Mouse (Mus musculus): Measurements from ENCODE around the gene Card14. TPM values are rescaled to one million over a fixed set of nuclear protein-coding genes. Genes with fewer than 3 reads are reported as not detected.
"Not testable (repeated sequence)": the region's sequence is repeated elsewhere in the genome, so short reads cannot be mapped to it uniquely, and the experiment has no call there.

Gene Card14
- total RNA-seq (2022) = under 1 TPM; 0.09 to 0.27 (median 0.19) TPM

- no peak for DNase-seq (ENCODE audit: low spot score in 2 of 2)
Observed at GRCm38 (mm10) chr11:119307658-119307867, at the start of gene Card14. Gene Card14 (plus strand): TSS chr11:119307768.

- no peak for DNase-seq (ENCODE audit: low spot score in 2 of 2)
Observed at GRCm38 (mm10) chr11:119258216-119258571, 49.4 kb upstream of the Card14 start.

GRCm38 (mm10) chr11:119258572-119259322 lies 48.8 kb upstream of the Card14 start:
- peak; percentile 53 to 67 for DNase-seq (ENCODE audit: low spot score in 2 of 2)

- DNase-seq (ENCODE audit: low spot score in 2 of 2) = no peak
Observed at GRCm38 (mm10) chr11:119259977-119260376, 47.6 kb upstream of the Card14 start.

GRCm38 (mm10) chr11:119264413-119264812 lies 43.2 kb upstream of the Card14 start:
- DNase-seq (ENCODE audit: low spot score in 2 of 2) = no peak

GRCm38 (mm10) chr11:119265811-119266210 lies 41.8 kb upstream of the Card14 start:
- no peak for DNase-seq (ENCODE audit: low spot score in 2 of 2)

- DNase-seq (ENCODE audit: low spot score in 2 of 2) = peak in 1 of 2 experiments; percentile 52
Observed at GRCm38 (mm10) chr11:119267241-119267674, 40.3 kb upstream of the Card14 start.

- DNase-seq (ENCODE audit: low spot score in 2 of 2) = peak; percentile 95
Observed at GRCm38 (mm10) chr11:119267768-119268556, 39.6 kb upstream of the Card14 start, which contains the start of gene Gaa. Gene Gaa (plus strand): TSS chr11:119267887.

GRCm38 (mm10) chr11:119268557-119269195 lies 38.9 kb upstream of the Card14 start:
- peak; percentile 44 to 79 for DNase-seq (ENCODE audit: low spot score in 2 of 2)

GRCm38 (mm10) chr11:119272492-119272891 lies 35.1 kb upstream of the Card14 start:
- not testable (repeated sequence) for DNase-seq (ENCODE audit: low spot score in 2 of 2)

- DNase-seq (ENCODE audit: low spot score in 2 of 2) = no peak
Observed at GRCm38 (mm10) chr11:119273186-119273930, 34.2 kb upstream of the Card14 start.

GRCm38 (mm10) chr11:119281030-119281429 lies 26.5 kb upstream of the Card14 start:
- no peak for DNase-seq (ENCODE audit: low spot score in 2 of 2)

- no peak for DNase-seq (ENCODE audit: low spot score in 2 of 2)
Observed at GRCm38 (mm10) chr11:119285791-119286527, 21.6 kb upstream of the Card14 start.

- DNase-seq (ENCODE audit: low spot score in 2 of 2) = no peak
Observed at GRCm38 (mm10) chr11:119287207-119287992, 20.2 kb upstream of the Card14 start.

GRCm38 (mm10) chr11:119292861-119293260 lies 14.7 kb upstream of the Card14 start:
- not testable (repeated sequence) for DNase-seq (ENCODE audit: low spot score in 2 of 2)

- no peak for DNase-seq (ENCODE audit: low spot score in 2 of 2)
Observed at GRCm38 (mm10) chr11:119297996-119298395, 9.6 kb upstream of the Card14 start.

- no peak for DNase-seq (ENCODE audit: low spot score in 2 of 2)
Observed at GRCm38 (mm10) chr11:119298917-119299316, 8.7 kb upstream of the Card14 start.

- peak; percentile 88 to 90 for DNase-seq (ENCODE audit: low spot score in 2 of 2)
Observed at GRCm38 (mm10) chr11:119299391-119300245, 8.0 kb upstream of the Card14 start, which contains the start of gene Eif4a3. Gene Eif4a3 (minus strand): TSS chr11:119300089.

All from left cerebral cortex, adult 8-10 months (tissue).